Mouse (Mus musculus) testis, adult 2 months (tissue): Measurements from ENCODE around the gene Mamdc4.

Experiments
- CTCF ChIP-seq: fragments of 200-500 bp; IDR thresholded peaks from 2 replicates; pipeline ENCODE4 v1.5.1; 2012; ENCODE audit warnings: low read depth, mild to moderate bottlenecking, inconsistent platforms, low read length, moderate library complexity; ENCODE audit not compliant: control insufficient read depth, insufficient read depth, insufficient replicate concordance
- POLR2A ChIP-seq: fragments of 200-500 bp; IDR thresholded peaks from 2 replicates; pipeline ENCODE4 v1.6.1; 2012; ENCODE audit warnings: low read depth, mild to moderate bottlenecking, inconsistent platforms, low read length, moderate library complexity; ENCODE audit not compliant: control insufficient read depth

DNA sequence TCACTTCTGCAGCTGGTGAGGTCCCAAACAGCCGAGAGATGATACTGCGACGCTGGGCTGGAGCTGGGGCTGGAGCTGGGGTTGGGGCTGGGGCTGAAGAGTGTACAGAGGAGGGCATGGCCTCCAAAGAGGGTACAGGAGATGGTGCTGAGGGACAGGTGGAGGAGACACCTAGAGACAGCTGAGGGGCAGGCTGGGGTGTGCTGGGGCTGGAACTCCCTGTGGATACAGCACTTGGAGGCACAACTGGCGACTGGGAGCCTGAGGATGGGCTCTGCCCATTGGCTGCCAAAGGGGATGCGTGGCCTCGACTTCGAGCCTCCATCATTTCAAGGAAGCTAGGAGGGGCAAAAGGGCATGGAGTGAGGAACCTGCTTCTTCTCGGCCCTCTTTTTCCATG is 12.6 kb upstream of the Mamdc4 start:
- TF ChIP-seq CTCF (no peak), POLR2A (no peak)
